Mouse (Mus musculus) frontal cortex, postnatal 10 days (tissue): ENCODE data around the gene Esrp2.

Experiments used
- DNase-seq, 2 experiments: peaks; one replicate each; pipeline ENCODE4 v3.0.0; 2022; ENCODE audit warnings: low spot score in 2 of 2, mixed read lengths in 1 of 2

Gene Esrp2

DNA sequence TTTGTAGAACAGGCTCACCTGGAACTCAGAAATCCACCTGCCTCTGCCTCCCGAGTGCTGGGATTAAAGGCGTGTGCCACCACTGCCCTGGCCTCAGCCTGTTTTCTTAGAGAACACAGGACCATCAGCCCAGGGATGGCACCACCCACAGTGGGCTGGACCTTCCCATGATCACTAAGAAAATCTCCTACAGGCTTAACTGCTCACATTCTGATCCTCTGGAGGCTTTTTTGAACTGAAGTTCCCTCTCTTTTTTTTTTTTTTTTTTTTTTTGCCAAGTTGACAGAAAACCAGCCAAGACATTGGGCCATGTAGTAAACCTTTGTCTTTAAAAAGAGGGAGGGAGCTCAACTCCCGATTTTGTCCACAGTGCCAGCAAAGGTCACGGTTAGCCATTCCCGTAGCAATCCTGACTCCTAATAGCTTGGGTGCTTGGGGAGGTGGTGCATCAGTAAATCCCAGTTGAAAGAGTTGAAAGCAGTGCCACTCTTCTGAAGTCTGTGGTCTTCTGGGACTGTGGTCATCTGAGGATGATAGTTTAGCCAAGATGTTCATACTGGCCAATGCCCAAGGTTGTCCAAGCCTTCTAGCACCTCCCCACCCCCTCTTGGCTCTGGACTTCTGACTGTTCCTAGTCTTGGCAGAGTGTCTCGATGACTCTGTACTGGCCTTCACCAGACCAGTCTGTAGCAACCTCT is 11.2 kb upstream of the Esrp2 start:
- DNase-seq: no peak

DNA sequence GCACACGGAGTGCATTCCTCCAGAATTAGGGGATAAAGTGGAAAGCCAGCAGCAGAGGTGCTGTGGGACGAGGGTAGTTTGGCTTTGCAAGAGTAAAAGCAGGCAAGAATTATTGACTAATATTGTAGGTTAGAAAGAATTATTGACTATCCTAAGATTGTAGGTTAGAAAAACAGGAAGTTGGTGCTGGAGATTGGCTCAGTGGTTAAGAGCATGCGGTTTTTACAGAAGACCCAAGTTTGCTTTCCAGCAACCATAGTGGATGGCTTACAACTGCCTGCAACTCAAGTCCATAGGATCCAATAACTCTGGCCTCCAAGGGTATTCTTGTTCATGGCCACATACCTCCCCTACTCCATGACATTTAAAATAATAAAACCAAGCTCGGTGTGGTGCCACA is 9.2 kb upstream of the Esrp2 start:
- no peak for DNase-seq

GRCm38 (mm10) chr8:106145331-106145730 is 8.6 kb upstream of the Esrp2 start:
- DNase-seq: no peak

DNA sequence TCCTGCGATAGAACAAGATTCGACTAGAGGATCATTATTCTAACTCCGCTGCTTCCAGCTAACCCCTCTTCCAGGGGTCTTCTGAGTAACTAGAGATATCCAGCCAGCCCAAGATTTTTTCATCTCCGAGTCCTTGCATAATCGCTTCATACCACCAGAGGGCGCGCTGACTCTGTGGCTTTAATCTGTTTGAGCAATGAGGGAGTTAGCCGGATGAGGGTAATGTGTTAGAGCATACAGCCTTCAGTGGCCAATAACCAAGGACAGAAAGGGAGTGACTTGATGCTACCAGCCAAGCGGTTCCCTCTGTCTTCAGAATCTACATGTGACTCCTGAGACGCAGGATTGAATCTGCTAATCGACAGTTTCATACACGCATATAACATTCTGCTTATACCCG is 4.0 kb upstream of the Esrp2 start:
- DNase-seq: peak; percentile 62 to 72

DNA sequence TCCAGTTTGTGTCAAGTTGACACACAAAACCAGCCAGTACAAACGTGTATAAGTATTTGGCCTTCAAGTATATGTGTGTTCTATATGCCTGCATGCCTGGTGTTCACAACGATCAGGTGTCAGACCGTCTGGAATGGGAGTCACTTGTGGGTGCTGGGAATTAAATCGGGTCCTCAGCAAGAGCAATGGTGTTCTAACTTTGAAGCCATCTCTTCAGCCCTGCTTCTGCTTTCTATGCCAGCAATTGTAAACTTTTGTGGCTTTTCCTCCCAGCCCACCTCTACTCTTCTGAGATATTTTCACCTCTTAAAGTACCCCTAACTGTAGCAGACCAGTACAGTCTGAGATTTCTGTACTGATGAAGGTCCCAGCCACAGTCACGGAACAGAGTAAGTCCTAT is 3.4 kb upstream of the Esrp2 start:
- DNase-seq: no peak

DNA sequence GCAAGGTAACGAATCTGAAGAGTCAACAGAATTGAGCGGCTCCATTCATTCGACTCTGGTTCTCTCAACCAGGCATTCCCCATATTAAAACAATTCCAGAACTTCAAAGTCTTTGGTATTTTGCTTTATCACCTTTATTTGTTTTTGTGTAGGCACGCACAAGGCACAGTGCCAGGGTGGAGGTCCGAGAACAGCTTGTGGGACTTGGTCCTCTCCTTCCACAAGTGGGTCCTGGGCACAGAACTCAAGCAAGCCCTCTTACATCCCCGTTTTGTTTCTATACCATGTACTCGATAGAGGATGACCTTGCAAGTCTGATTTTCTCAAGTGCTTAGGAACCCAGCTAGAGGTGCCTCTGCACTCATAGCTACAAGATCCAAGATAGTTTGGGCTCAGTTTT is 1.8 kb upstream of the Esrp2 start:
- no peak for DNase-seq

GRCm38 (mm10) chr8:106137906-106138477 is 1.2 kb upstream of the Esrp2 start:
- no peak for DNase-seq

DNA sequence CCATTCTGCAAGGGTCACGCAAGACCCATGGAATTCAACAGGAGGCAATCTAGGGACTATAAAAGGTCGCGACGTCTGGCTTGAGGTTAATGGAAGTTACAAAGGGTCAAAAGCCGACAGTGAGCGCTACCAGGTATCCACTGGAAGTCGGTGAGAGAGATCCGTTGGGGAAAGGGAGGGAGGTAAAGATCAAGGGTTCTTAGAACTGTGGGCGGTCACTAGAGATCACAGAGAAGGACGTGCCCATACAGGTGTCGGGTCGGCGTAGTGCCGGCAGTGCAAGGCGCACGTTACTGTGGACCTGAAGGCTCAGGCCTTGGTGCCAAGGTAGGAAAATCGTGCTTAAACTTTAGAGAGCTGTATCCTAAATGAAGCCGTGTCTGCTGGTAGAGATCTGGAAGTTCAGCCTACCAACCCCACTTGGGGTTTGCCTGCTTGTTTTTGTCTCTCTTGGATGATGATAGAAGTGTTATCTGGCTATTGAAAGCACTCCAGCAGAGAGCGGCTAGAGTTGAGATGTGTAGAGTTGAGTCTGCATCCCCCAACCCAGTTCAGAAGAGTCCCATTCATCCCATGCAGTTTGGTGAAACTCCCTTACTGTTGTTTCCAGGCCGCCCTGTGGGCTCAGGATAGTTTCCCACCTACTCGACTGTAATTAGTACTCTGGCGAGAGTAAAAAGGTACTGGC is 588 bp upstream of the Esrp2 start:
- DNase-seq: no peak

- no peak for DNase-seq
These were observed 1.1 kb downstream of the Esrp2 start for GRCm38 (mm10) chr8:106135672-106136071.

- no peak for DNase-seq
These were observed 1.8 kb downstream of the Esrp2 start for GRCm38 (mm10) chr8:106134751-106135571.

DNA sequence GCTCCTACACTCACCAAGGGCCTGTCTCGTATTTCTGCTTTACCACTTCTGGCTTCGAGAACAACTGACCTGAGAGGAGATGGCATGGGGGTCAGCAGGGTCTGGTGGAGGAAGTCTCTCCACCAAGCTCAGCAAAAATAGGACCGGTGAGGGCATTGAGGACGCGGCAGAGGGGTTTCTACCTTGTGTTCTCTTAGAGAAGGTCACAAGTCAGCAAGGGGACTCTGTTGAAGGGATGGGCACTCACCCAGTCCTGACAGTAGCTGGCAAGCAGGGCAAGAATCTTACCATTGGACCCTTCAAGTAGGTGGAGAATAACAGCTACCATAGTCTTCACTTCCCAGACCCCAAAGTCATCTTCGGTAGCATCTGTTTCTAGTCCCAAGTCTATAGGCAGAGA is 2.8 kb downstream of the Esrp2 start:
- DNase-seq: no peak

GRCm38 (mm10) chr8:106133526-106133925 is 3.2 kb downstream of the Esrp2 start:
- DNase-seq: no peak

GRCm38 (mm10) chr8:106132356-106132755 is 4.4 kb downstream of the Esrp2 start:
- DNase-seq: no peak

GRCm38 (mm10) chr8:106131488-106132222 is 5.1 kb downstream of the Esrp2 start:
- DNase-seq: no peak

DNA sequence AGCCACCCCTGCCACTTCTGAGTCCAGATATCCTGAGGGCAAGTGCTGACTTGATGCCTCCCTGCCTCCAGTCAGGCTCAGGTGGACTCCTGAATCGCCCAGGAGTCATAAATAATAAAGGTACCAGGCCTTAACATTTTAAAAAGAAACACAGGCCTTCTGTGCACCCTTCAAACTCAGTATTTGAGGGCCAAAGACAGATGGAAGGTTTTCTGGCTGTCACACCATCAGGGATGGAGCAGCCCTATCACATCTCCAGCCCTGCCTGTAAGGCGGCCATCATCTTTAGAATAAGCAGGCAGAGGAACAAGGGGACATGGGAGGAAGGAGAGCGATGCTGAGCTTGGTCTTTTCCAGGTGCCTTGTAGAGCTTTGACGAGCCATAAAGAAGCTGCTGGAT is 5.8 kb downstream of the Esrp2 start:
- no peak for DNase-seq

DNA sequence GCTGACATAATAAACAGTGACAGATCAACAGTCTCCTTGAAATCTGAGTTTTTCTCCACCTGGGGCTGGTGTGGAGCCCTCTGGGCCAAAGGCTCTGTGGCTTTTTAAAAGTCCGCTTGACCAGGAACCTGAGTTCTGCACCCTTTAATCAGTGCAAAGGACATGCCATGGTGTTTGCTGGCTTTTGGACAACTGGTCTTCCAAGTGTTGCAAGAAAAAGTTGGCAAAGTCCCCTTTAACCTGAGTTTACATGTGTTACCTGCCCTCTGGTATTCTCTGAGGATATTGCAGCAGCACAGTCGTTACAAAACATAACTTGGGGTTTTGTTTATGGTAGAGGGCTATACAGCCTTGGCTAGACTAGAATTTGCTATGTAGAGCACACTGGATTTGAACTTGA is 6.3 kb downstream of the Esrp2 start:
- DNase-seq: no peak

DNA sequence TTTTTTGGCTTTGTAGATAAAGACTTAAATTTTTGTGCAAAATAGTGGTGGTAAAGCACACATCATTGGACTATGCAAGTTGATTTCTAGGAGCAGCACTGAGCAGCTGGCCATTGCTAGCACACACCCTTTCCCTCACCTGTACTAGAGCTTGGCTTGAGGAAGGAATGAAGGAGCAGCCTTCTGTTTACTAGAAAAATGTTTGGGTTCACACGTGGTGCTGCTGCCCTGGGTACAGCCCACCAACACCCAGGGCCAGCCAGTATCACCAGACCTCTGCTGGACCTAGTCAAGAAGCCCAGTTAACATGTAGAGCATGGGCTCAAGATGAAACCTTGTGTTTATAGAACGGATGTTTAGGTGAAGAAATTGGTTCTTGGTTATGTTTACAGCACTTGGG is 6.8 kb downstream of the Esrp2 start:
- DNase-seq: no peak

GRCm38 (mm10) chr8:106129232-106129930 is 7.4 kb downstream of the Esrp2 start:
- DNase-seq: no peak

- DNase-seq: no peak
These were observed 8.8 kb downstream of the Esrp2 start for GRCm38 (mm10) chr8:106127882-106128410.

DNA sequence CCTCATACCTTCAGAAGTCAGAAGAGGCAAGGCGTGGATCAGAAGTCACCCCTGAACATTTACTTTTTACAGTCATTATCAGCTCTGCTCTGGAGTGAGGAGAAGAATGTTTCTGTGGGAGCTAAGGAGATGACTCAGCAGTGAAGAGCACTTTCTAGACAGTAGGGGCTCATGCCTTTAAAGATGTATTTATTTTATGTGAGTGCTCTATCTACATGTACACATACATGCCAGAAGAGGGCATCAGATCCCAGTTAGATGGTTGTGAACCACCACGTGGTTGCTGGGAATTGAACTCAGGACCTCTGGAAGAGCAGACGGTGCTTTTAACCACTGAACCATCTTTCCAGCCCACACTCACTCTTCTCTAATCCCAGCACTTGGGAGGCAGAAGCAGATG is 9.7 kb downstream of the Esrp2 start:
- no peak for DNase-seq

DNA sequence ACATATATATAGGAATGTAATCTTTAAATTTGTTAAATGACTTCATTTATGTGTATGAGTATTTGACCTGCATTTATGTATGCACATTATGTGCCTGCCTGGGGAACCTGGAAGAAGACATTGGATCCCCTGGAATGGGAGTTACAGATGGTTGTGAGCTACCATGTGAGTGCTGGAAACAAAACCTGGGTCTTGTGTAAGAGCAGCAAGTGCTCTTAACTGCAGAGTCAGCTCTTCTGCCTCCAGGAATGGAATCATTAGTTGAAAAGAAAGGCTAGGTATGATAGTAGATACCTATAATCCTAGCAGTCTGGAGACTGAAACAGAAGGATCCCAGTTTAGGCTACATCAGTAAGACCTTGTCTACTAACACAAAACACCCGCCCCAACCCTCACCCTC is 10.7 kb downstream of the Esrp2 start:
- DNase-seq: no peak
